Mouse (Mus musculus) midbrain, embryonic 14.5 days (tissue): ENCODE results near the gene Ccni. TPM values are rescaled to one million over a fixed set of nuclear protein-coding genes. Genes with fewer than 3 reads are reported as not detected.

Experiments
- ATAC-seq: fragments of 200-750 bp; cut with Nextera tagmentation; 2 replicates; pipeline ENCODE4 v1.8.0; 2017; ENCODE audit warnings: moderate number of reproducible peaks, moderate library complexity; ENCODE audit not compliant: low FRiP score, low TSS enrichment
- DNase-seq: peaks from one replicate; pipeline ENCODE4 v3.0.0-alpha.2; 2015
- H3K27ac ChIP-seq: fragments of 300-500 bp; sonication (generic); replicated peaks from 2 replicates; pipeline ENCODE4 v1.5.1; 2014; ENCODE audit warnings: mild to moderate bottlenecking, low read depth, low read length, moderate library complexity
- H3K27me3 ChIP-seq: fragments of 300-500 bp; sonication (generic); 2 replicates; pipeline ENCODE4 v1.6.1; 2014; ENCODE audit warnings: low read length, control low read depth, mixed read lengths; ENCODE audit not compliant: control insufficient read depth, insufficient read depth
- H3K36me3 ChIP-seq: fragments of 300-500 bp; sonication (generic); 2 replicates; pipeline ENCODE4 v1.6.1; 2014; ENCODE audit warnings: low read length, control low read depth; ENCODE audit not compliant: control insufficient read depth, insufficient read depth
- H3K4me1 ChIP-seq: fragments of 300-500 bp; sonication (generic); 2 replicates; pipeline ENCODE4 v1.6.1; 2014; ENCODE audit warnings: mild to moderate bottlenecking, antibody characterized with exemption, low read length, control low read depth; ENCODE audit not compliant: control insufficient read depth, insufficient read depth
- H3K4me2 ChIP-seq: fragments of 300-500 bp; sonication (generic); 2 replicates; pipeline ENCODE4 v1.6.1; 2014; ENCODE audit warnings: mild to moderate bottlenecking, low read length, moderate library complexity
- H3K4me3 ChIP-seq: fragments of 300-500 bp; sonication (generic); replicated peaks from 2 replicates; pipeline ENCODE4 v1.5.1; 2014; ENCODE audit warnings: low read depth, low read length
- H3K9ac ChIP-seq: fragments of 300-500 bp; sonication (generic); replicated peaks from 2 replicates; pipeline ENCODE4 v1.6.1; 2014; ENCODE audit warnings: mild to moderate bottlenecking, low read length, moderate library complexity
- H3K9me3 ChIP-seq: fragments of 300-500 bp; sonication (generic); 2 replicates; pipeline ENCODE4 v1.6.1; 2016; ENCODE audit warnings: low read length, control low read depth, mixed read lengths; ENCODE audit not compliant: control insufficient read depth
- WGBS: fragments of 180-500 bp; shearing (Covaris S2); extraction: QIAGEN DNeasy Blood & Tissue Kit; methylation state at CpG from one replicate; pipeline ENCODE4 v1.1.7; 2014; 5-methylcytosine and 5-hydroxymethylcytosine counted together
- polyA plus RNA-seq: library from polyadenylated mRNA; unstranded; fragments of >200 nt; fragmentation: Nextera tagmentation; extraction: Ambion mirVana; gene quantifications from 2 replicates; pipeline ENCODE4 v1.2.1, GENCODE M21; 2014

The Ccni gene
- polyA plus RNA-seq, 1 experiment from 2014 or later = 191 TPM

- Histone ChIP-seq H3K9me3 (no peaks in the 10 kb centered on the region), H3K4me2 (no peak overlapping the region), H3K9ac (no peak overlapping the region), H3K36me3 (peaks cover 76% of the 10 kb centered on the region), H3K4me3 (no peak overlapping the region), H3K27me3 (no peaks in the 10 kb centered on the region), H3K4me1 (no peaks in the 10 kb centered on the region), H3K27ac (no peak overlapping the region)
- ATAC-seq (no peak), DNase-seq (no peak)
- WGBS = 85% methylated on average over 6 of the region's 6 CpGs
Measured at GRCm38 (mm10) chr5:93183311-93183710, 23.0 kb downstream of the Ccni start.

- no peak overlapping the region for H3K27ac ChIP-seq
- no peak overlapping the region for H3K4me3 ChIP-seq
- no peak overlapping the region for H3K9ac ChIP-seq
- H3K9me3 ChIP-seq = no peaks in the 10 kb centered on the region
- H3K27me3 ChIP-seq = no peaks in the 10 kb centered on the region
- no peak overlapping the region for H3K4me2 ChIP-seq
- peak; percentile 47 for DNase-seq
- H3K36me3 ChIP-seq = peaks cover 67% of the 10 kb centered on the region
- no peak for ATAC-seq
- 83% methylated on average over 2 of the region's 2 CpGs for WGBS
- no peaks in the 10 kb centered on the region for H3K4me1 ChIP-seq
Measured at GRCm38 (mm10) chr5:93180252-93180651, 26.0 kb downstream of the Ccni start.

- no peaks in the 10 kb centered on the region for H3K9me3 ChIP-seq
- no peaks in the 10 kb centered on the region for H3K4me1 ChIP-seq
- H3K36me3 ChIP-seq = peaks cover 64% of the 10 kb centered on the region
- H3K27me3 ChIP-seq = no peaks in the 10 kb centered on the region
- H3K27ac ChIP-seq = no peak overlapping the region
- no peak overlapping the region for H3K9ac ChIP-seq
- H3K4me2 ChIP-seq = no peak overlapping the region
- no peak for ATAC-seq
- no peak overlapping the region for H3K4me3 ChIP-seq
- 89% methylated on average over 6 of the region's 6 CpGs for WGBS
- DNase-seq = no peak
Measured at GRCm38 (mm10) chr5:93178616-93179015, 27.7 kb downstream of the Ccni start.

GRCm38 (mm10) chr5:93174675-93175074, 31.6 kb downstream of the Ccni start:
- Histone ChIP-seq H3K9ac (no peak overlapping the region), H3K36me3 (peaks cover 67% of the 10 kb centered on the region)

GRCm38 (mm10) chr5:93172536-93172935, 33.8 kb downstream of the Ccni start:
- Histone ChIP-seq H3K27me3 (no peaks in the 10 kb centered on the region), H3K4me2 (no peak overlapping the region), H3K27ac (no peak overlapping the region), H3K4me1 (no peaks in the 10 kb centered on the region), H3K36me3 (peaks cover 75% of the 10 kb centered on the region), H3K4me3 (no peak overlapping the region), H3K9ac (no peak overlapping the region), H3K9me3 (no peaks in the 10 kb centered on the region)
- DNase-seq (no peak), ATAC-seq (no peak)
- 92% methylated on average over 6 of the region's 6 CpGs for WGBS

More at GRCm38 (mm10) chr5:93174675-93175074, 31.6 kb downstream of the Ccni start:
- no peaks in the 10 kb centered on the region for H3K27me3 ChIP-seq
- H3K9me3 ChIP-seq = no peaks in the 10 kb centered on the region
- 91% methylated on average over 6 of the region's 6 CpGs for WGBS
- no peak overlapping the region for H3K27ac ChIP-seq
- no peaks in the 10 kb centered on the region for H3K4me1 ChIP-seq
- DNase-seq (no peak), ATAC-seq (no peak)
- H3K4me3 ChIP-seq = no peak overlapping the region
- H3K4me2 ChIP-seq = no peak overlapping the region

- Histone ChIP-seq H3K4me2 (no peak overlapping the region), H3K4me3 (no peak overlapping the region), H3K27me3 (no peaks in the 10 kb centered on the region), H3K27ac (no peak overlapping the region), H3K4me1 (no peaks in the 10 kb centered on the region), H3K9ac (no peak overlapping the region), H3K36me3 (peaks cover 77% of the 10 kb centered on the region), H3K9me3 (no peaks in the 10 kb centered on the region)
- ATAC-seq (no peak), DNase-seq (no peak)
- 97% methylated on average over 15 of the region's 15 CpGs for WGBS
Measured at GRCm38 (mm10) chr5:93171420-93171819, 34.9 kb downstream of the Ccni start.

- peaks cover 80% of the 10 kb centered on the region for H3K36me3 ChIP-seq
- no peaks in the 10 kb centered on the region for H3K9me3 ChIP-seq
- H3K4me1 ChIP-seq = no peaks in the 10 kb centered on the region
- H3K9ac ChIP-seq = no peak overlapping the region
- H3K4me2 ChIP-seq = no peak overlapping the region
- no peak overlapping the region for H3K27ac ChIP-seq
- no peak for ATAC-seq
- no peak overlapping the region for H3K4me3 ChIP-seq
- 94% methylated on average over 6 of the region's 6 CpGs for WGBS
- H3K27me3 ChIP-seq = no peaks in the 10 kb centered on the region
- no peak for DNase-seq
Measured at GRCm38 (mm10) chr5:93168654-93169053, 37.6 kb downstream of the Ccni start.

- Histone ChIP-seq H3K4me3 (no peak overlapping the region), H3K27me3 (no peaks in the 10 kb centered on the region), H3K4me2 (no peak overlapping the region), H3K36me3 (peaks cover 77% of the 10 kb centered on the region), H3K9me3 (no peaks in the 10 kb centered on the region), H3K27ac (no peak overlapping the region), H3K9ac (no peak overlapping the region), H3K4me1 (no peaks in the 10 kb centered on the region)
- ATAC-seq (no peak), DNase-seq (no peak)
- WGBS = 89% methylated on average over 11 of the region's 11 CpGs
Measured at GRCm38 (mm10) chr5:93167919-93168516, 38.3 kb downstream of the Ccni start.

- Histone ChIP-seq H3K4me1 (no peaks in the 10 kb centered on the region), H3K36me3 (peaks cover 74% of the 10 kb centered on the region)
- ATAC-seq = no peak
Measured at GRCm38 (mm10) chr5:93163541-93163940, 42.8 kb downstream of the Ccni start.

More at GRCm38 (mm10) chr5:93163541-93163940, 42.8 kb downstream of the Ccni start:
- no peak overlapping the region for H3K4me3 ChIP-seq
- no peaks in the 10 kb centered on the region for H3K27me3 ChIP-seq
- H3K27ac ChIP-seq = no peak overlapping the region
- 81% methylated on average over 3 of the region's 3 CpGs for WGBS
- no peak overlapping the region for H3K9ac ChIP-seq
- no peak overlapping the region for H3K4me2 ChIP-seq
- no peaks in the 10 kb centered on the region for H3K9me3 ChIP-seq
- DNase-seq = peak; percentile 82
